Mouse (Mus musculus) monocyte, adult 5-6 weeks (primary cell): Measurements from ENCODE around the gene Slc6a1. TPM values are rescaled to one million over a fixed set of nuclear protein-coding genes. Genes with fewer than 3 reads are reported as not detected.

Source experiments
- ATAC-seq: fragments of 153-309, 156-312 bp; replicated peaks from 2 replicates; pipeline ENCODE4 v1.8.0; 2017; ENCODE audit warnings: mild to moderate bottlenecking; ENCODE audit not compliant: low TSS enrichment, insufficient number of reproducible peaks, severe bottlenecking, poor library complexity, low FRiP score
- total RNA-seq: library from RNA; stranded (forward); fragments of 200-1000, 200-491, 200-594 nt; gene quantifications from 3 replicates; pipeline ENCODE4 v1.2.3, GENCODE M21; 2017

Slc6a1 gene
- total RNA-seq, 1 experiment from 2014 or later: not detected

- no peak for ATAC-seq
Observed at GRCm38 (mm10) chr6:114283927-114284703, 1.7 kb downstream of the Slc6a1 start.

GRCm38 (mm10) chr6:114285424-114285823 is 3.0 kb downstream of the Slc6a1 start:
- no peak for ATAC-seq

DNA sequence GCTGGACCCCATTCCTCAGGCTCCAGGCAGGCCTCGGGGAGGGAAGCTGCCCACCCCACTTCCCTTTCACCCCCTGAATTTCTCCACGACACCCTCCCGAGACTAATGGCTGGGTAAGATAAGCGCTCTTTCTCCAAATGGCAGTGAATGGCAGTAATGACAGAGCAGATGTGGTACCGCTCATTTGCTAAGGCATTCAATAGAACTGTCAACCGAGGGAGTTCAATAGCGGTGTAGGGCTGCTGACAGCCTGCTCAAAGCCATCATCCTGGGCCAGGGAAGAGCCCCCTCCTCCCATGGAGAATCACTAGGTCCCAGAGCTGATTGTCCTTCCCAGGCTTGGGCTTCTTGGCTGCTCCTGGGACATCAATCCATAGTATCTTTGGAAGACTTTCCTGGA is 6.7 kb downstream of the Slc6a1 start:
- ATAC-seq: no peak

- ATAC-seq: no peak
Observed at GRCm38 (mm10) chr6:114290184-114290583, 7.7 kb downstream of the Slc6a1 start.

DNA sequence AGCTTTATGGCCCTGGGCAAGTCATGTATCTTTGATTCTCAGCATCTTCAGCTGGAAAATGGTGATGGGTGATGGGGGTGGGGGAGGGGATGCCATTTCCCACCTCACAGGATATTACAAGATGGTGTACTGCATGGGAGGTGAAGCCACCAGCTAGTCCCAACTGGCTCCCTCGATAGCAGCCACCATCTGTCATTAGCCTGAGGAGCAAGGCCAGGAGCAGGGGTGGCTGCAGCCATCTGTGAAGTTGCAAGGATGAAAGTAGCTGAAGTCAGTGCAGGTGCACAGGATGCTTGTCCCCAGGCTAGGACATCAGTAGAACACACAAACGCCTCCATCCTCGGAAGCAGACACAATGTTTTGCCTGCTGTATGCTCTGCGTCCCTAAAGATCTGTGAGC is 8.5 kb downstream of the Slc6a1 start:
- no peak for ATAC-seq

DNA sequence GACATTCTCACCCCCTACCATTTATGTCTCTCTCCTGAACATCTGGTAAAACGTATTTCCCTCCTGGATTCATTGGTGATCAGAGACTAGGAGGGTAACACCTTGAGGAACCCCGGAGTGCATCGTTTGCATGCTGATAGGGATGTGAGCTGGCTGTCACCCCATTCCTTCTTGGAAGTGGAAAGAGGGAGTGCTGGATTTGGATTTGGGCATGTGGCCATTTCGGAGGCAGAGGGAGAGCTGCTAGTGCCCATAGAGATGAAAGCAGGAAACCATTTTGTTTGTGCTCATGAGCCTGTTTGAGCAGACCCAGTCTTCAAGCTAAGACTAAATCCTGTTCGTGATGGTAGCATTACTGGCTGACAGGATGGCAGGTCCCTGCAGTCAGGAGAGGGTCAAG is 9.0 kb downstream of the Slc6a1 start:
- no peak for ATAC-seq

DNA sequence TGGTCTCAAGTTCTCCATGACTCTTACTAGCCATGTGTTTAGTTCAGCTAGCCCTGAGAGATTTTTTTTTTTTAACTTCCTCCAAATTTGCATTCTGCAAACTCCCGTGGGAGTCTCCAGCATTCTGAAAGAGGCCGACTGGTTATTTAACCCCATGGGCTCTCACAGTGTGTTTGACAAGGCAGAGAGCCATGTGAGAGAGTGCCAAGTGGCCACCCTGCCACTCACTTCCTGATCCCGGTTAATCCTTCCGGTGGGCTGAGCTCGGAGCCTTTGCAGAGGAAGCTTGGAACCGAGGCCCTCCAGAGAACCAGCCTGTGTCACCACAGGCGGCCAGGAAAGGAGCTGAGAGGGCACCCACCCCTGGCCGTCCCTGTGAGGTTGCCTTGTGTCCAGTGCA is 11.1 kb downstream of the Slc6a1 start:
- no peak for ATAC-seq

DNA sequence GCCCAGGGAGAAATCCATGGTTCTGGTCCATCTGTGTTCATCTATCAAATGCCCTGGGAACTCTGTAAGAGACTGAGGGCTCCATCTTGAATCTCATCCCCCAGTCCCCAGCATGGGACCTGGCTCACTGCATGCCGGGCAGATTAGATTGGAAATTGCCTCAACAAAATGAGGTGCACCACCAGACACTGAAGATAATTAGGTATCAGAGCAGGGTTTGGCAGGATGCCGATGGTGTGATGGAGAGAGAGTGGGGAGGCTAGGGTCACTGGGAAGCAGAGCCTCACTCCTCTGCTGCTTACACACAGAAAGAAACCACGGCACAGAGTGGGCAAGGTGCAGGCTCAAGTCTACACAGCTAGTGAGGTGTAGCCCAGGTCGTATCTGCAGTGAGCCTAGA is 12.7 kb downstream of the Slc6a1 start:
- ATAC-seq: no peak

- no peak for ATAC-seq
Observed at GRCm38 (mm10) chr6:114297260-114298002, 15.0 kb downstream of the Slc6a1 start.

GRCm38 (mm10) chr6:114299699-114300098 is 17.3 kb downstream of the Slc6a1 start:
- no peak for ATAC-seq

DNA sequence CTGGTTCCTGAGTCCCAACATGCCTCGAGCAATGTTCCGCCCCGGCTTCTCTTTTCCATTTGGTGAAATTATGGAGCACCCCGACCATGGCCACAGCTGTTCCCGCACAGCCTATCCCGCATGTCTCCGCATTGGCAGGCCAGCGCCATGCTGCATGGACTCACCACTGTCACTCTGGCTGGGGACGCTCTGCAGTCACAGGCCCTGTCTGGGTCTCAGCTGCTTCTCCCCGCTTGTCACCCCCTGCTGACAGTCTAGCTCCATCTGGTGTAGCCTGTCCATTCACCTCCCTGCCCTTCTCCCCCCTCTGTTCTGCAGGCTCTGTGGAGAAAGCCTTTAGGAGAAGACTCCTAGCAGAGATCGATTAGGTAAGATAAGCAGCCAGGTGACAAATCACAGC is 18.3 kb downstream of the Slc6a1 start:
- ATAC-seq: no peak

DNA sequence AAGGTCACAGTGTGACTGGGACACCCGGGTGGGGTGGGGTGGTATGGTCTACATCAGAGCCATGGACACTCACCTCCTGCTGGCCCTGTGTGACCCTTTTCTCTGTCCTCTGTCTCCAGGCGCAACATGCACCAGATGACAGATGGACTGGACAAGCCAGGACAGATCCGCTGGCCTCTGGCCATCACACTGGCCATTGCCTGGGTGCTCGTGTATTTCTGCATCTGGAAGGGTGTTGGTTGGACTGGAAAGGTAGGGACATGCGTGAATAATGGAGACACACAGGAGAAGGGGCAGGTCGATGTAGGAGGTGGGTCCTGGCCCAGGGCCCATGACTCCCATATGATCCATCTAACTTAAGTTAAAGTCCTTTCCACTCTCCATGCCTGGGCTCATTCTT is 22.2 kb downstream of the Slc6a1 start:
- no peak for ATAC-seq

DNA sequence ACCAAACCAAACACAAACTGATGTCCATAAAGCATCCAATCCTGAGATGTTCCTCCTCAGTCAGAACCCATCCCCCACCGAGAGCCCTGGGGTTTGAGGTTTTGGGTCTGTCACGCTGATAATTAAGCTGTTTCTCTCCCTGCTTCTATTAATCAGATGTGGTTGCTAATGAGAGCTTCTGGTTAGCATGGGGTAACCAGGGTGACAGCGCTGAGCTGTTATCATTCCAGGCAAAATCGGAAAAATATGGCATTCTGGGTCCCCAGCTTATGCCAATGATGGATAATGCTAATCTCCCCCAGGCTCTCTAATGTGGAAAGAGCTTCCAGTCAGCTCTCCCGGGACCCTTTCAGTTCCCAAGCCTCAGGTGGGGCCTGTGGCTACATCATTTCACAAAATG is 38.1 kb downstream of the Slc6a1 start:
- no peak for ATAC-seq

DNA sequence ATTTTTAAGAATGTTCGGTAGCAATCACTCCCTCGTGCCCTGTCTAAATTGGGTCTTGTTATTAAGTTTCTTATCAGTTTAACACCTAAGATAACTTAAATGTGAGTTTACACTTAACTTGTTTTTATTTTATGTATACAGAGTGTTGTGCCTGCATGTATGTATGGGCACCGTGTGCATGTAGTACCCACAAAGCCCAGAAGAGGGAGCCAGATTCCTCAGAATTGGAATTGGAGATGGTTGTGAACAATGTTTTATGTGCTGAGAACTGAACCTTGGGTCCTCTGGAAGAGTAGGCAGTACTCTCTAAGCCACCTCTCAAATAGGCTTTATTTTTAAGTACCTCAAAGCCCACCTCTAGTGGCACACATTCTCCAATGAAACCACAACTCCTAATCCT is 38.7 kb downstream of the Slc6a1 start:
- no peak for ATAC-seq

DNA sequence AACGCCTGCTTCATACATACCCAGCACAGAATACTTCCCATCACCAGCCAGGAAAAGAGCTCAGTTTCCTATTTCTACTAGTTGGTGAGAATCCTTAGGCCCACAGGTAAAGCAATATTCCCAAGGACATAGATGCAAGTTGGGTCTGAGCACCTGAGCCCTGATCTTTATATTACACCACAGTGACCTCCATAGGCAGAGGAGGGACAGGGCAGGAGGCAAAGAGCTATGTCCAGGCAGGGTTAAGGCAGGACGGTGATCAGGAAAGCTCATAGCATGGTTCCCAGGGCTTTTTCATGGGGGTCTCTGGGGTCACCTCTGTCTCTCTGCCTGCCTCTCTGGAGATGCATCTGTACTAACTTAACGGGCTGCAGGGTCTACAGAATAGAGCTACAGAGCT is 40.5 kb downstream of the Slc6a1 start:
- no peak for ATAC-seq

GRCm38 (mm10) chr6:114324808-114325207 is 42.4 kb downstream of the Slc6a1 start:
- ATAC-seq: no peak

GRCm38 (mm10) chr6:114329597-114330470 is 47.4 kb downstream of the Slc6a1 start:
- no peak for ATAC-seq

DNA sequence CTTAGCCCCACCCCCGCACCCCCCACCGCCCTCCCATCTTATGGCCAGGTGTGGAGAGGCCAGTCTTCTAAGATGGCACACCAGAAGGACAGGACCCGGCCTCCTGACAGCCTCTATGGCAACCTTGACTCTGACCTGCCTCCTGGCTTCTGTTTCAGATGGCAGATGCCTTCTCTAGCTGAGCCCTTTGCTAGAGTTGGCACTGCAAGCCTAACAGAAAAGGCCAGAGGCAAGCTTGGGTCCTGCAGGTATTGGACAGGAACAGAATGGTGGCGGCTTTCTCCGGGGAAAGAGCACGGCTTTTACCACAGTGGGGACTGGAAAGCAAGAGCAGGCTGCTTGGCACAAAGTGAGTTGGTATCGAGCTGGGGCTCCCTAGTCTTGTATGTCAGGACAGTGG is 49.5 kb downstream of the Slc6a1 start:
- no peak for ATAC-seq

- no peak for ATAC-seq
Observed at GRCm38 (mm10) chr6:114336128-114336943, 53.9 kb downstream of the Slc6a1 start.
